Mouse (Mus musculus) lung, postnatal 0 days (tissue): ENCODE data around the gene Ptprt.

Experiments
- CTCF ChIP-seq: IDR thresholded peaks from 2 replicates; pipeline ENCODE4 v1.5.1; 2016; ENCODE audit warnings: antibody characterized with exemption, mild to moderate bottlenecking
- EP300 ChIP-seq: IDR thresholded peaks from 2 replicates; pipeline ENCODE4 v1.6.1; 2016; ENCODE audit warnings: antibody characterized with exemption, mild to moderate bottlenecking, control low read depth

DNA sequence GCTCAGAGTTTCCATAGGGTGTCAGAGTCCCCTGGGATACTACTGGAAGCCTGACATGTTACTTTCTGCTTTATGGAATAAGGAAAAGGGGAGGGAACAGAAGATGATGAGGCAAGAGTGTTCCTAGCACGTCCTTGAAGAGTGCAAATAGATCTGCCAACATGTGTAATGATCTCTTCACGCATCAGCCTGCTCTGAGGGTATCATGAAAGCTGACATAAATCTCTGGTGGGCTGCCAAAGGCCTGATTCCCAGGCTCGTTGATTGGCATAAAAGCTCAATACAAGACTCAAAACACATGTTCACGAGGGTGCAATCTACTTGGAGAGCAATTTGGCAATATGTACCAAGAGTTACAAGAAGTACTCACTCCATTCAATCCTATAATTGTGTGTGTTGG lies 778.4 kb downstream of the Ptprt start:
- TF ChIP-seq CTCF (no peak), EP300 (no peak)
